Mouse (Mus musculus): ENCODE measurements at regions not wholly inside any gene's neighbourhood (a gene's known extent, or its start where the extent isn't known, plus 50 kb on each side); places are given as distances from the start of the nearest gene placed in this dataset.

GRCm38 (mm10) chr15:33758771-33759170 lies 598.9 kb downstream of the 9430069I07Rik start:
- no peak for DNase-seq

Data from kidney, adult 11 months (tissue).